Mouse (Mus musculus) B cell, adult 2 months (primary cell): ENCODE measurements at regions not wholly inside any gene's neighbourhood (a gene's known extent, or its start where the extent isn't known, plus 50 kb on each side); places are given as distances from the start of the nearest gene placed in this dataset.

ENCODE experiments used
- DNase-seq, 2 experiments: peaks; one replicate each; pipeline ENCODE4 v3.0.0; 2022

GRCm38 (mm10) chr13:18063677-18064076, 70.5 kb upstream of the Yae1d1 start:
- DNase-seq = no peak

GRCm38 (mm10) chr13:18060265-18060664, 67.1 kb upstream of the Yae1d1 start:
- DNase-seq = no peak

DNA sequence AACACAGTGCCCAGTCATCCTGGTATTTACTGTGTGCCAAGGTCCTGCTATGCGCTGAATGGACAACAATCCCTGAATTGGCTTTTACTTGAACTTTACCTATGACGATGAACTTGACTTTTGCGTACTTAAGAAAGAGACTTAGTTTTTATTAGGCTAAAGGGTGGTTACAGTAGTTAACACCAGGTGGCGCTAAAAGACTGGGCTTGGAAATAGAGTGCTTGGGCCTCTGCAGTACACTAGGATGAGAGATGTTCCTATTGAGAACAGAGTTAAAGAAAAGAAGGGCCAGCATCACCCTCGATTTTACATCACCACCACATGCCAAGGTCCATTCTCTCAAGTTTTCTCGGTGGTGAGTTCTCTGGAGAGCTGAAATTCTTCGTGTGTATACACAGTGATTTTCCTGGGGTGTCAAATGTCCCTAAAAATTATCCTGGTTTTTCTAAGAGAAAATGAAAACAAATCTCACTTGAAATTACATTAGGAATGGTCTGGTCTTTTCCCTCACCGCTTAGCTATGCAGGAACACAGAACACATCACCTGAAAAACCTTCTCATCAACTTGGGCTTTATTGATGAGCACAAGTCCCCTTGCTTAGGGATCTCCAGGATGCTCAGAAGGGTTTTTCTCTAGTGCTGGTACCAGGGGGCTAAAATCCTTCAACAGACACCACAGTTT, 64.2 kb upstream of the Yae1d1 start:
- peak; percentile 49 to 54 for DNase-seq

GRCm38 (mm10) chr13:18056816-18057215, 63.7 kb upstream of the Yae1d1 start:
- no peak for DNase-seq

- DNase-seq = no peak
These were observed 50.0 kb upstream of the Yae1d1 start for GRCm38 (mm10) chr13:18043154-18043553.
